Mouse (Mus musculus): Measurements from ENCODE around the gene Atp8a1.

DNA sequence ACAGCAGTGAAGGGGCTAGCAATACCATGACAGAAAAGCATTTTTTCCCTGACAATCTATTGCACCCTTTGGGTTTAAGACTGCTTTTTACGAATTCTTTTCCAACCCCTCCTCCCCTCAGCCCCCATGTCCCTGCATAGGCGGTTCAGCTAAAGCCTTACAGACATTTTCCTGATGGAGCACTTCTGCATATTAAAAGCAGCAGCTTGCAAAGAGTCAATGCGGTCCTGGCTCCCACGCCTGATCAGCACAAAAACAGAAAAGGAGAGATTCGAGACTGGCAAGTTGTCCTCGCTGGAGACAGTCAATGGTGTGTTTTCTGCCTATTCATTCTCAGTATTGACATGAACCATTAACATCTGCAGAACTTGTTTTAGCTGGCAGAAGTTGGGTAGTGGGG lies 184.5 kb downstream of the Atp8a1 start:
- TF ChIP-seq GATA1 (IDR thresholded peaks at IDR 0.05; ENCODE audit: borderline replicate concordance, low read length) (no peak), FLI1 (IDR thresholded peaks at IDR 0.05; ENCODE audit: low read length) (no peak)

Data from megakaryocyte, embryonic 14.5 days (primary cell).